Mouse (Mus musculus): ENCODE measurements around the gene Ttc30a1.
A peak's percentile ranks its signal among the peaks of the same experiment; 100 is the strongest.

Ttc30a1 gene

GRCm38 (mm10) chr2:75981440-75982081 is at the start of gene Ttc30a1:
TSS of gene Ttc30a1 (minus strand) at chr2:75981967.
- DNase-seq = peak; percentile 47 to 63

GRCm38 (mm10) chr2:76030080-76030479 is 48.3 kb upstream of the Ttc30a1 start:
- no peak for DNase-seq

- DNase-seq = no peak
Measured at GRCm38 (mm10) chr2:76029081-76029901, 47.5 kb upstream of the Ttc30a1 start.

GRCm38 (mm10) chr2:76016890-76017289 is 35.1 kb upstream of the Ttc30a1 start:
- no peak for DNase-seq

- no peak for DNase-seq
Measured at GRCm38 (mm10) chr2:76016136-76016535, 34.4 kb upstream of the Ttc30a1 start.

GRCm38 (mm10) chr2:76015460-76015859 is 33.7 kb upstream of the Ttc30a1 start:
- DNase-seq = no peak

GRCm38 (mm10) chr2:76014659-76015058 is 32.9 kb upstream of the Ttc30a1 start:
- no peak for DNase-seq

- no peak for DNase-seq
Measured at GRCm38 (mm10) chr2:76006194-76006593, 24.4 kb upstream of the Ttc30a1 start.

GRCm38 (mm10) chr2:76002899-76003298 is 21.1 kb upstream of the Ttc30a1 start:
- no peak for DNase-seq

GRCm38 (mm10) chr2:76001392-76001791 is 19.6 kb upstream of the Ttc30a1 start:
- peak; percentile 25 to 31 for DNase-seq

GRCm38 (mm10) chr2:75999636-76000035 is 17.9 kb upstream of the Ttc30a1 start:
- no peak for DNase-seq

- no peak for DNase-seq
Measured at GRCm38 (mm10) chr2:75998692-75999091, 16.9 kb upstream of the Ttc30a1 start.

- DNase-seq = no peak
Measured at GRCm38 (mm10) chr2:75997726-75998125, 16.0 kb upstream of the Ttc30a1 start.

- no peak for DNase-seq
Measured at GRCm38 (mm10) chr2:75994841-75995240, 13.1 kb upstream of the Ttc30a1 start.

- DNase-seq = no peak
Measured at GRCm38 (mm10) chr2:75991581-75992205, 9.9 kb upstream of the Ttc30a1 start.

GRCm38 (mm10) chr2:75990885-75991539 is 9.2 kb upstream of the Ttc30a1 start:
- peak; percentile 37 to 39 for DNase-seq

- no peak for DNase-seq
Measured at GRCm38 (mm10) chr2:75989694-75990093, 7.9 kb upstream of the Ttc30a1 start.

- no peak for DNase-seq
Measured at GRCm38 (mm10) chr2:75988779-75989363, 7.1 kb upstream of the Ttc30a1 start.

- no peak for DNase-seq
Measured at GRCm38 (mm10) chr2:75988378-75988777, 6.6 kb upstream of the Ttc30a1 start.

GRCm38 (mm10) chr2:75987739-75988138 is 6.0 kb upstream of the Ttc30a1 start:
- DNase-seq = no peak

GRCm38 (mm10) chr2:75985124-75985523 is 3.4 kb upstream of the Ttc30a1 start:
- peak in 1 of 2 experiments; percentile 12 for DNase-seq

GRCm38 (mm10) chr2:75983847-75984246 is 2.1 kb upstream of the Ttc30a1 start:
- DNase-seq = no peak

- DNase-seq = no peak
Measured at GRCm38 (mm10) chr2:75983091-75983490, 1.3 kb upstream of the Ttc30a1 start.

Data from thymus, adult 18-20 months (tissue).